Mouse (Mus musculus) fat pad, adult 2 months (tissue): ENCODE measurements around the gene Ccdc124.

ENCODE experiments used
- DNase-seq: peaks from one replicate; pipeline ENCODE4 v3.0.0-alpha.2; 2011; ENCODE audit warnings: low read depth, low spot score; ENCODE audit errors: extremely low read depth

The Ccdc124 gene

GRCm38 (mm10) chr8:70849333-70849990 lies 24.3 kb downstream of the Ccdc124 start:
- no peak for DNase-seq

- DNase-seq = no peak
These were observed 27.2 kb downstream of the Ccdc124 start for GRCm38 (mm10) chr8:70846371-70847154.

- DNase-seq = no peak
These were observed 28.6 kb downstream of the Ccdc124 start for GRCm38 (mm10) chr8:70845108-70845507.

GRCm38 (mm10) chr8:70844523-70844922 lies 29.2 kb downstream of the Ccdc124 start:
- no peak for DNase-seq

GRCm38 (mm10) chr8:70843941-70844340 lies 29.8 kb downstream of the Ccdc124 start:
- DNase-seq = no peak

- no peak for DNase-seq
These were observed 30.4 kb downstream of the Ccdc124 start for GRCm38 (mm10) chr8:70843214-70843773.

- no peak for DNase-seq
These were observed 31.3 kb downstream of the Ccdc124 start for GRCm38 (mm10) chr8:70842484-70842883.

- DNase-seq = no peak
These were observed 32.3 kb downstream of the Ccdc124 start for GRCm38 (mm10) chr8:70841147-70842072.

- no peak for DNase-seq
These were observed 33.1 kb downstream of the Ccdc124 start for GRCm38 (mm10) chr8:70840590-70840989.

- DNase-seq = peak; percentile 98
These were observed 34.1 kb downstream of the Ccdc124 start, which contains the start of gene Arrdc2 for GRCm38 (mm10) chr8:70839408-70840351. TSS of gene Arrdc2 (minus strand) at chr8:70839720.

GRCm38 (mm10) chr8:70838654-70839407 lies 34.9 kb downstream of the Ccdc124 start:
- DNase-seq = no peak

- no peak for DNase-seq
These were observed 37.1 kb downstream of the Ccdc124 start for GRCm38 (mm10) chr8:70836666-70837065.

- no peak for DNase-seq
These were observed 39.7 kb downstream of the Ccdc124 start for GRCm38 (mm10) chr8:70834071-70834470.

GRCm38 (mm10) chr8:70833520-70833919 lies 40.2 kb downstream of the Ccdc124 start:
- DNase-seq = no peak

- DNase-seq = no peak
These were observed 40.7 kb downstream of the Ccdc124 start for GRCm38 (mm10) chr8:70833018-70833482.

GRCm38 (mm10) chr8:70832371-70832770 lies 41.4 kb downstream of the Ccdc124 start:
- no peak for DNase-seq

- no peak for DNase-seq
These were observed 42.2 kb downstream of the Ccdc124 start for GRCm38 (mm10) chr8:70831517-70831916.

- DNase-seq = no peak
These were observed 45.9 kb downstream of the Ccdc124 start for GRCm38 (mm10) chr8:70827796-70828195.

- no peak for DNase-seq
These were observed 46.7 kb downstream of the Ccdc124 start for GRCm38 (mm10) chr8:70827010-70827409.
